Comparison of ENCODE assay signal across 8 mouse cellular contexts in the genomic region with DNA sequence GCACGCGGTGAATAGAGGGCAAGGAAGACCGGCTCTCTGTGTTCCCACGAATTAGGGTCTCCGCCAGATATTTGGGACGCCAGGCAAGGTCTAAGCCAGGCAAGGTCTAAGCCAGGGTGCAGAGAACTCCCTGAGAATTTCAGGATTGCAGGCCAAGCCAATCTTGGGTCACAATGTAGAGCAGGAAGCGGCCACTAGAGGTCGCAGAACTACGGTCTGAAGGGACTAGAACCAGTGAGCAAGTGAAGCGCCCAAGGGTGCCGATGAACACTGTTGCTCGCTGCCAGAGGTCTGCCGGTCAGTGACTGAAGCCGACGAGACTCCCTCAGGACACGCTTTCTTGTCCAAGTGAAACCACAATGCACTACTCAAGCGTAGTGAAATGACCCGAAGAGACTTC. TPM values are rescaled to one million over a fixed set of nuclear protein-coding genes. Genes with fewer than 3 reads are reported as not detected.
A peak's percentile ranks its signal among the peaks of the same experiment; 100 is the strongest.
DNase-seq lines count a peak whose midpoint lies in the region; ATAC-seq and TF ChIP-seq lines count a peak whose summit lies in the region.

No protein-coding gene starts in this region.

- TF ChIP-seq EP300 in liver, postnatal 0 days (IDR thresholded peaks at IDR 0.05; ENCODE audit: low read depth) = no peak

- DNase-seq in adrenal gland, adult 2 months = peak; percentile 52
- DNase-seq in adrenal gland, postnatal 4 days (ENCODE audit: low spot score in 2 of 2) = no peak
- DNase-seq in ovary, postnatal 36 days (ENCODE audit: low spot score) = peak; percentile 50
- DNase-seq in ovary, adult 18-20 months (ENCODE audit: low spot score) = no peak
- peak; percentile 32 to 47 for DNase-seq in cerebellum, postnatal 4 days (ENCODE audit: low spot score in 2 of 2)
- DNase-seq in liver, postnatal 0 days = peak; percentile 75

- peak; percentile 83 for TF ChIP-seq CTCF in liver, postnatal 0 days (IDR thresholded peaks at IDR 0.05; ENCODE audit: low read depth)
- peak; percentile 76; the same call in 1 of the 2 replicates for TF ChIP-seq CTCF in small intestine, adult 2 months (IDR thresholded peaks at IDR 0.05; ENCODE audit: extremely low read depth, insufficient read length, insufficient replicate concordance, low read depth, low read length)

- no peaks in the 10 kb centered on the region for H3K9me3 ChIP-seq in heart, embryonic 16.5 days (replicated peaks; ENCODE audit: control insufficient read depth, low read length)
- H3K9me3 ChIP-seq in liver, postnatal 0 days (ENCODE audit: low read length) = no peaks in the 10 kb centered on the region

- no peaks in the 10 kb centered on the region for H3K36me3 ChIP-seq in heart, embryonic 16.5 days (ENCODE audit: control insufficient read depth, insufficient read depth)
- no peaks in the 10 kb centered on the region for H3K36me3 ChIP-seq in liver, postnatal 0 days (replicated peaks; ENCODE audit: insufficient read depth, low read length)
- H3K36me3 ChIP-seq in small intestine, adult 2 months (ENCODE audit: control insufficient read depth, insufficient read depth, low read length) = no peaks in the 10 kb centered on the region

- ATAC-seq in heart, embryonic 16.5 days (replicated peaks; ENCODE audit: extremely low read depth, insufficient read depth, low FRiP score) = no peak
- no peak for ATAC-seq in liver, postnatal 0 days

- peak overlapping the region; percentile 28; the same call in 1 of the 2 replicates for H3K4me2 ChIP-seq in heart, embryonic 16.5 days (ENCODE audit: low read depth, low read length)
- H3K4me2 ChIP-seq in liver, postnatal 0 days (ENCODE audit: low read depth, low read length) = no peak overlapping the region

- TF ChIP-seq POLR2A in small intestine, adult 2 months (IDR thresholded peaks at IDR 0.05; ENCODE audit: low read depth, low read length) = no peak

- H3K9ac ChIP-seq in heart, embryonic 16.5 days (ENCODE audit: low read length) = no peak overlapping the region
- no peak overlapping the region for H3K9ac ChIP-seq in liver, postnatal 0 days (replicated peaks)

- no peak overlapping the region for H3K4me3 ChIP-seq in heart, embryonic 16.5 days (ENCODE audit: low read length)
- H3K4me3 ChIP-seq in liver, postnatal 0 days (ENCODE audit: low read depth, low read length) = no peak overlapping the region
- no peak overlapping the region for H3K4me3 ChIP-seq in small intestine, adult 2 months (ENCODE audit: low read depth, low read length)

- H3K4me1 ChIP-seq in heart, embryonic 16.5 days (ENCODE audit: control insufficient read depth, insufficient read depth, low read length) = no peaks in the 10 kb centered on the region
- no peaks in the 10 kb centered on the region for H3K4me1 ChIP-seq in liver, postnatal 0 days (ENCODE audit: insufficient read depth)
- no peaks in the 10 kb centered on the region for H3K4me1 ChIP-seq in small intestine, adult 2 months (ENCODE audit: control insufficient read depth, insufficient read depth, insufficient read length, low read length)

- no peak overlapping the region for H3K27ac ChIP-seq in heart, embryonic 16.5 days (ENCODE audit: low read length)
- no peak overlapping the region for H3K27ac ChIP-seq in liver, postnatal 0 days (ENCODE audit: low read depth)
- H3K27ac ChIP-seq in small intestine, adult 2 months (ENCODE audit: insufficient read depth, low read depth, low read length) = no peak overlapping the region

- 19% methylated on average over 18 of the region's 18 CpGs for WGBS in heart, embryonic 16.5 days
- WGBS in liver, postnatal 0 days (ENCODE audit: insufficient replicate concordance) = 21% methylated on average over 18 of the region's 18 CpGs
- 23% methylated on average over 18 of the region's 18 CpGs for WGBS in small intestine, adult 2 months

- H3K27me3 ChIP-seq in heart, embryonic 16.5 days (ENCODE audit: control insufficient read depth, insufficient read depth, low read length) = no peaks in the 10 kb centered on the region; the same call in 1 of the 2 replicates
- H3K27me3 ChIP-seq in liver, postnatal 0 days (ENCODE audit: insufficient read depth, low read length) = no peaks in the 10 kb centered on the region
- H3K27me3 ChIP-seq in small intestine, adult 2 months (ENCODE audit: control insufficient read depth, insufficient read depth, low read length) = 0 out of 2 replicates have a peak, but pooled peaks cover 4% of the 10 kb centered on the region

RNA-seq across cellular contexts. Expression of gene Mcur1, which starts 19.7 kb away (rescaled TPM):
- total RNA-seq in adrenal gland, adult 2 months (2021) = 10 to 100 TPM; 40.7 to 51.6 TPM
- 29.0 and 43.3 TPM in 2 replicates for polyA plus RNA-seq in adrenal gland, adult 2 months (2012; rRNA removed)
- total RNA-seq in adrenal gland, postnatal 4 days (2021) = 10 to 100 TPM; 36.5 to 38.1 TPM
- polyA plus RNA-seq in heart, embryonic 16.5 days (2015; fragmentation: Nextera tagmentation; extraction: Ambion mirVana) = 14.7 and 16.9 TPM in 2 replicates
- polyA plus RNA-seq in liver, postnatal 0 days (2015; fragmentation: Nextera tagmentation; extraction: Ambion mirVana) = 8.8 and 8.9 TPM in 2 replicates
- 20.2 and 42.0 TPM in 2 replicates for polyA plus RNA-seq in small intestine, adult 2 months (2012; rRNA removed)

RNA-seq across cellular contexts. Expression of gene Rnf182, which starts 35.8 kb away (rescaled TPM):
- total RNA-seq in adrenal gland, adult 2 months (2021) = 1 to 10 TPM in 1 of 2 experiments, under 1 TPM in 1; 0.32 to 1.9 TPM
- 0.08 and 0.16 TPM in 2 replicates for polyA plus RNA-seq in adrenal gland, adult 2 months (2012; rRNA removed)
- under 1 TPM; 0.59 to 0.64 TPM for total RNA-seq in adrenal gland, postnatal 4 days (2021)
- polyA plus RNA-seq in heart, embryonic 16.5 days (2015; fragmentation: Nextera tagmentation; extraction: Ambion mirVana) = 1.7 and 2.3 TPM in 2 replicates
- polyA plus RNA-seq in liver, postnatal 0 days (2015; fragmentation: Nextera tagmentation; extraction: Ambion mirVana) = not detected in 2 replicates
- 0.03 and 0.05 TPM in 2 replicates for polyA plus RNA-seq in small intestine, adult 2 months (2012; rRNA removed)

Comparison
In these comparisons a context has a peak if more than half of its experiments do, and no peak if none do; other contexts are left out.
1. DNase-seq: peak in adrenal gland, adult 2 months (single experiment), ovary, postnatal 36 days (single experiment), cerebellum, postnatal 4 days (2 of 2) and liver, postnatal 0 days (single experiment); none in adrenal gland, postnatal 4 days (0 of 2) and ovary, adult 18-20 months (single experiment).